Mouse (Mus musculus): Measurements from ENCODE around the gene Chn2. TPM values are rescaled to one million over a fixed set of nuclear protein-coding genes. Genes with fewer than 3 reads are reported as not detected.

The Chn2 gene
- polyA plus RNA-seq, 1 experiment from 2014 or later = 16.8 TPM

GRCm38 (mm10) chr6:54272556-54273378, 233.4 kb downstream of the Chn2 start:
- H3K36me3 ChIP-seq (ENCODE audit: inconsistent target) = no peaks in the 10 kb centered on the region
- H3K4me3 ChIP-seq (ENCODE audit: inconsistent target) = no peak overlapping the region
- H3K27ac ChIP-seq = no peak overlapping the region
- WGBS (ENCODE audit: missing documents) = 89% methylated on average over 14 of the region's 14 CpGs
- no peaks in the 10 kb centered on the region for H3K79me2 ChIP-seq (ENCODE audit: inconsistent target)

DNA sequence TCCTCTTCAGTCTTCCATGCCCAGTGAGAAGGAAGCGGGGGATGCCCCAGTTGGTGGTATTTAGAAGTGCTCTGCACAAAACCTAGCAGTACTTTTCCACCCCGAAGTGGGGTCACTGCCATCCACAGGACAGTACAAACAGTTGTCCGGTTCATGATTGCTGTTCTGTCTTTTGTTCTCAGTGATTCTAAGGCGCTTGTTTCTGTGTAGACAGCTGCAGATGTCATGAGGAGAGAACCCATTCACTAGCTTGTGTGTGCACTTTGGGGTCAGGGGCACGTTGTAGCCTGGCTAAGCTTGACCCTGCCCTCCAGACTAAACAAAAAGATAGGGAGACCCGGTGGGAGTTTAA, 234.0 kb downstream of the Chn2 start:
- H3K79me2 ChIP-seq (ENCODE audit: inconsistent target) = no peaks in the 10 kb centered on the region
- no peak overlapping the region for H3K27ac ChIP-seq
- no peaks in the 10 kb centered on the region for H3K36me3 ChIP-seq (ENCODE audit: inconsistent target)
- WGBS (ENCODE audit: missing documents) = 77% methylated on average over 6 of the region's 6 CpGs
- H3K4me3 ChIP-seq (ENCODE audit: inconsistent target) = no peak overlapping the region

DNA sequence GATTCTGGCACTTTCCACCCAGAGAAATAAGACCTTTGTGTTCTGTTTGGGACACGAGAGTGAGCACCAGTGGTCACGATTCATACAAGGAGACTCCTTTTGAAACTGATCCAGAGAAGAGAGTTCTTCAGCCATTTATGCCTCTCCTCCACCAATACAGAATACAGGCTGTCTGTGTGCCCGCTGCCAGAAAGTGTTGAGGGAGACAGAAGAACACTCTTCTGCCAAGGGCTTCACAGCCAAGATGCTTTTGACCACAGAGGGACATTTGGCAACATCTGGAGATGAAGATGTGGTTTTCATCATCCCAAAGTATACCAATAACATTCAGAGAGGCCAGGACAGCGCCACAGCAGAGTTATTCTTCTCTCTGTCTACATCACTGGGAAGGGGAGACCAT, 237.9 kb downstream of the Chn2 start:
- Histone ChIP-seq H3K27ac (no peak overlapping the region), H3K79me2 (ENCODE audit: inconsistent target) (no peaks in the 10 kb centered on the region), H3K36me3 (ENCODE audit: inconsistent target) (no peaks in the 10 kb centered on the region), H3K4me3 (ENCODE audit: inconsistent target) (no peak overlapping the region)
- WGBS (ENCODE audit: missing documents) = 91% methylated on average over 4 of the region's 4 CpGs

DNA sequence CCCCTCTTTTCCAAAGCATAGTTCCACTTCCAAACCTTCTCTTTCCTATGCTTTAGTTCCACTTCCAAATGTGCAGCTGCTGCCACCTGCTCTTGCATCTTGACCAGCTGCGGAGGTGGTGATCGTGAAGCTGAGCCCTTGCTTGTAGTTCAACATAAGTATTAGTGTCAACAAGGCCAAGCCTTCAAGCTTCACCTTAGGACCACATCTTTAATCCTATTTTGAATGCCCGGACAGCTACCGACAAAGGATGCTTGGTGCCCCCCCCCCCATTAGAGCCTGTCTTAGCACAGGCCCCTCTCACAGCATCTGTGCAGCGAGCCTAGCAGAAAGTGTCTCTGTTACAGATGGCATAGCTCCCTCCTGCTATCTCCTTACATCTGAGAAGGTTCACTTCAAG, 238.5 kb downstream of the Chn2 start:
- Histone ChIP-seq H3K27ac (no peak overlapping the region), H3K4me3 (ENCODE audit: inconsistent target) (no peak overlapping the region), H3K36me3 (ENCODE audit: inconsistent target) (no peaks in the 10 kb centered on the region), H3K79me2 (ENCODE audit: inconsistent target) (no peaks in the 10 kb centered on the region)
- WGBS (ENCODE audit: missing documents) = 96% methylated on average over 5 of the region's 5 CpGs

GRCm38 (mm10) chr6:54278613-54279012, 239.3 kb downstream of the Chn2 start:
- no peaks in the 10 kb centered on the region for H3K36me3 ChIP-seq (ENCODE audit: inconsistent target)
- 100% methylated on average over 2 of the region's 2 CpGs for WGBS (ENCODE audit: missing documents)
- H3K27ac ChIP-seq = no peak overlapping the region
- H3K79me2 ChIP-seq (ENCODE audit: inconsistent target) = no peaks in the 10 kb centered on the region
- H3K4me3 ChIP-seq (ENCODE audit: inconsistent target) = no peak overlapping the region

DNA sequence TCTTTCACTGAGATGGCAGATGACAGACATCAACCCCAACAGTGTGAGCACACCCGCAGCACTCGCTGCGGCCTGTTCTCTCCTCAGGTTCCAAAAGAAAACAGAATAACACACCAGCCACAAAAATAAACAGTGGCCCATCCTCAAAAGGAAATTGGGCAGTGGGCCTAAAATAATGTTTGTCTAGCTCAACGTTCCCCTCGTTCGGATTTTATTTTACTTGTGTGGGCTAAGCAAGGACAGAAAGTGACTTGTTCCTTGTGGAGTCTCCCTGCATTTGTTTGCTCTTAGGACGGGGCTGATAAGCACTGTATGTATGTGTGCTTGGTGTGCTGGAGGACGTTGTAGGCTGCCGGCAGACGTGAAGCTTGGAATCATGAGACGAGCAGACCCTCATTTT, 240.0 kb downstream of the Chn2 start:
- no peak overlapping the region for H3K4me3 ChIP-seq (ENCODE audit: inconsistent target)
- H3K27ac ChIP-seq = no peak overlapping the region
- H3K36me3 ChIP-seq (ENCODE audit: inconsistent target) = no peaks in the 10 kb centered on the region
- H3K79me2 ChIP-seq (ENCODE audit: inconsistent target) = no peaks in the 10 kb centered on the region
- WGBS (ENCODE audit: missing documents) = 84% methylated on average over 11 of the region's 11 CpGs

GRCm38 (mm10) chr6:54280248-54280647, 240.9 kb downstream of the Chn2 start:
- Histone ChIP-seq H3K4me3 (ENCODE audit: inconsistent target) (no peak overlapping the region), H3K27ac (no peak overlapping the region), H3K36me3 (ENCODE audit: inconsistent target) (no peaks in the 10 kb centered on the region), H3K79me2 (ENCODE audit: inconsistent target) (no peaks in the 10 kb centered on the region)
- WGBS (ENCODE audit: missing documents) = 96% methylated on average over 6 of the region's 6 CpGs

DNA sequence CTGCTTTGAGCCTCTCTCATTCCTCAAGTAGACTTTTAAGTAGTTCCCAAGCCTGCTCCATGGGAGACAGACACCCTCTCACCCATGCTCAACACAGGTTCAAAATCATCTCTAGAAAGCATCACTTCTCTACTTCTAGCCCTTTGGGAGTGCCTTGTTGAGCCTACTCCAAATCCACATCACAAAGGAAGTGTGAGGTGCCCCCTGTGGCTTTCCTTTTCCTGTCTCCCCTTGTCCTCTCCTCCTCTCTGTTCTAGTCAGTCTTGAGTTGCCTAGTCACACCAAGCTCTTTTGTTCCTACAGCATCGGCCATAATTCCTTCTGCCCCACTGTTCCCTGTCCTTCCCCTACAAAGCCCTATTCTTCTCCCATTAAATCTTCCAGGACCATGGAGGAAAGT, 243.9 kb downstream of the Chn2 start:
- Histone ChIP-seq H3K79me2 (ENCODE audit: inconsistent target) (no peaks in the 10 kb centered on the region), H3K36me3 (ENCODE audit: inconsistent target) (no peaks in the 10 kb centered on the region), H3K4me3 (ENCODE audit: inconsistent target) (no peak overlapping the region), H3K27ac (no peak overlapping the region)
- 29% methylated on average over 1 of the region's 1 CpGs for WGBS (ENCODE audit: missing documents)

DNA sequence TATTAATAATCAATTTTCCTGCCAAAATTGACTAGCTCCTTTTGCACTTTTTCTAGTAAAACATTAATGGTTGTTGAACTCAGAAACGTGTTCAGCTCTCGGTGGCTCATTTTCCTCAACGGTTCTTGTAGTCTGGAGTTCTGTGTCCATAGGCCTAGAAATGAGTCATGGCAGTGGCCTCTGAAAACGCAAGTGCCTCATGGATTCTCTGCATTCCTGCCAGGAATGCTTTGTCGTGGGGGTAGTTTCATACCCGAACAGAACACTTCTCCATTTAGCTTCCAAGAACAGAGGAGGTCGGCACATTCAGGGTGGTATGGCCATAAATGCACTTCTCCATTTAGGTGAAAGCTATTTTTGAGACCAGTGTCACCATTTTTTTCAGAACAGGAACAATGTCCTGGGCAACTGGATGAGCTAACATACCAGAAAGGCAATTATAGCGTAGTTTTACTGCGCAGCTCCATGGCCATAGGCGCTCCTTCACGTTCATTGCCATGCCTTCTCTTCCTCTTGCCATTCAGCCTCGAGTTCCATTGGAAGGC, 244.9 kb downstream of the Chn2 start:
- WGBS (ENCODE audit: missing documents) = 48% methylated on average over 12 of the region's 12 CpGs
- peak overlapping the region; percentile 21 for H3K27ac ChIP-seq
- H3K4me3 ChIP-seq (ENCODE audit: inconsistent target) = no peak overlapping the region
- H3K36me3 ChIP-seq (ENCODE audit: inconsistent target) = no peaks in the 10 kb centered on the region
- no peaks in the 10 kb centered on the region for H3K79me2 ChIP-seq (ENCODE audit: inconsistent target)

- 74% methylated on average over 5 of the region's 5 CpGs for WGBS (ENCODE audit: missing documents)
- Histone ChIP-seq H3K27ac (no peak overlapping the region), H3K4me3 (ENCODE audit: inconsistent target) (no peak overlapping the region), H3K79me2 (ENCODE audit: inconsistent target) (no peaks in the 10 kb centered on the region), H3K36me3 (ENCODE audit: inconsistent target) (no peaks in the 10 kb centered on the region)
Measured at GRCm38 (mm10) chr6:54286813-54287212, 247.5 kb downstream of the Chn2 start.

DNA sequence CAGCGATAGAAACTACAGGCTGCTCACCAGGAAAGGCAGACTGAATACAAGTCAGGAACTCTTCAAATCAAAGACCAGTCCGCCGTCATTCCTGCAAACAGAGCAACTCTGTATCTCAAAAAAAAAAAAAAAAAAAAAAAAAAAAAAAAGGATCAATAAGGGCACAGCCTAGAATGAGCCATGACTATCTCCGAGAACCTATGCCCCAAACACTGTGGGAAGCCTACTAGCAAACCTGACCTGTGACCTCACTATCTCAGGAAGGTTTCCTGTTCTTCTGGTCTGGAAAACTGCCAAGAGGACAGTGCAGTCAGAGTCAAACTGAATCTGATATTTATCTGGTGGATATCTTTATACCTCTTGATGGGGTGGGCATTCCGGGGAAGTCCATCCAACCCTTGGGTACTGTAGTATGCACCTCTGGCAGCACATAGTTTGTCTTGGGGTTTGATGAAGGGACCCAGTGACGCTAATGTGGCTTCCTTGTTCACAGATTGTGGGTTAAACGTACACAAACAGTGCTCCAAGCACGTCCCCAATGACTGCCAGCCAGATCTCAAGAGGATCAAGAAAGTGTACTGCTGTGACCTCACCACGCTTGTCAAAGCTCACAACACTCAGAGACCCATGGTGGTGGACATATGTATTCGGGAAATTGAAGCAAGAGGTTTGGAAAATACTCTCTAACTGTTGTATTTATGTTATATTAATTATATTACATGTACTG, 250.6 kb downstream of the Chn2 start:
- Histone ChIP-seq H3K36me3 (ENCODE audit: inconsistent target) (no peaks in the 10 kb centered on the region), H3K4me3 (ENCODE audit: inconsistent target) (no peak overlapping the region), H3K27ac (no peak overlapping the region), H3K79me2 (ENCODE audit: inconsistent target) (no peaks in the 10 kb centered on the region)
- WGBS (ENCODE audit: missing documents) = 80% methylated on average over 9 of the region's 10 CpGs

DNA sequence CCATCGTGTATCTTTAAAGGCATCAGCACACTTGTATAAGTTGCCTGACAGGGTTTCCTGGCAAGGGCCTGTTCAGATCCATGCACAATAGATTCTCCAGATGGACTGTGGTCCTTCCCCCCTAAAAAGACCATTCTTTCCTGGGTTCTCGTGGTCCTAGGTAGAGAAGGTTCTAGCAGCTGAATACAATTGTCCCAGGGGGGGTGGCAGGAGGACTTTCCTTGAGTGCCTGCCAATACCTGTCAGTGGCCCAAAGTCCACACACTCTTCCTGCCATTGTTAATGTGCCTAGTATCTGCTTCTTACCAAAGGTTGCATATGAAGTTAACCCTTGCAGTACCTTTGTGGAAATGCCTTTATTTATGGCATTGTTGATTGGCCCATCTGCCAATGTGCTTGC, 257.9 kb downstream of the Chn2 start:
- H3K36me3 ChIP-seq (ENCODE audit: inconsistent target) = no peaks in the 10 kb centered on the region
- H3K4me3 ChIP-seq (ENCODE audit: inconsistent target) = no peak overlapping the region
- no peak overlapping the region for H3K27ac ChIP-seq
- 100% methylated on average over 2 of the region's 2 CpGs for WGBS (ENCODE audit: missing documents)
- H3K79me2 ChIP-seq (ENCODE audit: inconsistent target) = no peaks in the 10 kb centered on the region

GRCm38 (mm10) chr6:54299417-54299816, 260.1 kb downstream of the Chn2 start:
- Histone ChIP-seq H3K36me3 (ENCODE audit: inconsistent target) (no peaks in the 10 kb centered on the region), H3K79me2 (ENCODE audit: inconsistent target) (no peaks in the 10 kb centered on the region), H3K27ac (no peak overlapping the region), H3K4me3 (ENCODE audit: inconsistent target) (no peak overlapping the region)
- WGBS (ENCODE audit: missing documents) = 95% methylated on average over 2 of the region's 2 CpGs

DNA sequence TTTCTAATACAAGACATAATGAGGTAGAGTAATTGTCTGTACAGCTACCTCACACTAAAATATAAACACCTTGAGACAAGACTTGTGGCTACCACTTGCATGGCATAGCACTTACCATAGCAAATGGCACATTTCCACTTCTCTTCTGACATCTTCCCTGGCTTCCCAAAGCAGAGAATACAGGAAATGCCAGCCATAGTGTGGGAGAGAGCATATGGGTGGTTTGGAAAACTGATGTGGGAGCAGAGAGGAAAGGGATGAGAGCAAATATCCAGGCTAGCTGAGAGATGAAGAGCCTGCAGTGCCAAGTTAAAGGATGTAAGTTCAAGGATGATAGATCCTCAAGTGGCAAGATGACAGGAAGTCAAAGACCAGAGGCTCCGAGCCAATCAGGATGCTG, 266.4 kb downstream of the Chn2 start:
- H3K4me3 ChIP-seq (ENCODE audit: inconsistent target) = no peak overlapping the region
- H3K36me3 ChIP-seq (ENCODE audit: inconsistent target) = no peaks in the 10 kb centered on the region
- 87% methylated on average over 1 of the region's 1 CpGs for WGBS (ENCODE audit: missing documents)
- H3K27ac ChIP-seq = no peak overlapping the region
- H3K79me2 ChIP-seq (ENCODE audit: inconsistent target) = no peaks in the 10 kb centered on the region

DNA sequence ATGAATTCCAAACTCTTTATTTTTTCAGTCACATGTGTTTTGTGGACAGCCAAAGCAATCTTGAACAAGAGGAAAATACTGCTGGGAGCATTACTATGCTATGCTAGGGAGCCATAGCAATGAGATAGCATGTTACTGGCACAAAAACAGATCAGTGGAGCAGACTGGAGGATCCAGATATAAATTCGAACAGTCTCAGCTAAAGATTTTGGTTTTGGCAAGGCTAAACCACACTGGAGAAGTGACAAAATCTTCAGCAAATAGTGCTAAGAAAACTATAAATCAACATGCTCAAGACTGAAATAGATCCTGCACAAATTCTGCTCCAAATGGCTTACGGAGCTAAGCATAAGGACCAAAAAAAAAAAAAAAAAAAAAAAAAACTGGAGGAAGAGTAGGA, 273.7 kb downstream of the Chn2 start:
- Histone ChIP-seq H3K4me3 (ENCODE audit: inconsistent target) (no peak overlapping the region), H3K27ac (no peak overlapping the region), H3K79me2 (ENCODE audit: inconsistent target) (no peaks in the 10 kb centered on the region), H3K36me3 (ENCODE audit: inconsistent target) (no peaks in the 10 kb centered on the region)
- 68% methylated on average over 2 of the region's 2 CpGs for WGBS (ENCODE audit: missing documents)
